In genomic region chr2:163397905-163398304, GRCm38 (mm10) we compare ENCODE assay signal across 7 mouse cellular contexts. TPM values are rescaled to one million over a fixed set of nuclear protein-coding genes. Genes with fewer than 3 reads are reported as not detected.
DNase-seq lines count a peak whose midpoint lies in the region; ATAC-seq lines count a peak whose summit lies in the region.

TSS of gene Jph2 (minus strand) at chr2:163397993.

- H3K9ac ChIP-seq in heart, embryonic 12.5 days, result peak within 1 kb of the TSS; percentile 97
- peak within 1 kb of the TSS; percentile 48 for H3K9ac ChIP-seq in limb, embryonic 13.5 days

- 3% methylated on average over 10 of the region's 10 CpGs for WGBS in heart, embryonic 12.5 days
- WGBS in limb, embryonic 13.5 days, result 4% methylated on average over 10 of the region's 10 CpGs

- H3K9me3 ChIP-seq in heart, embryonic 12.5 days (replicated peaks), result no peaks in the 10 kb centered on the region
- no peaks in the 10 kb centered on the region for H3K9me3 ChIP-seq in limb, embryonic 13.5 days

- peaks cover 4% of the 10 kb centered on the region; the same call in 1 of the 2 replicates for H3K36me3 ChIP-seq in heart, embryonic 12.5 days
- no peaks in the 10 kb centered on the region for H3K36me3 ChIP-seq in limb, embryonic 13.5 days

- DNase-seq in adrenal gland, adult 18-20 months (ENCODE audit: low spot score in 2 of 2), result peak; percentile 41 to 44
- peak; percentile 79 for DNase-seq in embryo, embryonic 10.5 days (ENCODE audit: low spot score)
- peak; percentile 73 for DNase-seq in retina, postnatal 1 day
- no peak for DNase-seq in right cerebral cortex, postnatal 4 days
- no peak for DNase-seq in cerebellum, adult 8-10 months

- H3K27me3 ChIP-seq in heart, embryonic 12.5 days (replicated peaks), result no peaks in the 10 kb centered on the region
- no peaks in the 10 kb centered on the region for H3K27me3 ChIP-seq in limb, embryonic 13.5 days

- H3K4me3 ChIP-seq in heart, embryonic 12.5 days, result peak within 1 kb of the TSS; percentile 79
- H3K4me3 ChIP-seq in limb, embryonic 13.5 days, result peak within 1 kb of the TSS; percentile 23

- peak within 1 kb of the TSS; percentile 71 for H3K4me2 ChIP-seq in heart, embryonic 12.5 days
- peak within 1 kb of the TSS; percentile 51 for H3K4me2 ChIP-seq in limb, embryonic 13.5 days (replicated peaks)

- peak; percentile 83 for ATAC-seq in heart, embryonic 12.5 days (ENCODE audit: insufficient number of reproducible peaks, low FRiP score)
- ATAC-seq in limb, embryonic 13.5 days (ENCODE audit: low FRiP score, low read depth), result peak; percentile 84

- H3K27ac ChIP-seq in heart, embryonic 12.5 days (ENCODE audit: poor library complexity, severe bottlenecking), result peak within 1 kb of the TSS; percentile 97
- H3K27ac ChIP-seq in limb, embryonic 13.5 days, result 0 out of 2 replicates have a peak within 1 kb of the TSS, but pooled peaks have one; percentile 1

- peaks cover 24% of the 10 kb centered on the region for H3K4me1 ChIP-seq in heart, embryonic 12.5 days (replicated peaks)
- peaks cover 18% of the 10 kb centered on the region for H3K4me1 ChIP-seq in limb, embryonic 13.5 days

RNA-seq across cellular contexts. Expression of gene Jph2, which starts in this region (rescaled TPM):
- 1 to 10 TPM; 4.4 to 6.5 TPM for total RNA-seq in adrenal gland, adult 18-20 months (2021)
- 62.5 and 62.7 TPM in 2 replicates for polyA plus RNA-seq in heart, embryonic 12.5 days (2016; fragmentation: Nextera tagmentation; extraction: Ambion mirVana)
- polyA plus RNA-seq in limb, embryonic 13.5 days (2015; fragmentation: Nextera tagmentation; extraction: Ambion mirVana), result 2.4 and 2.7 TPM in 2 replicates

Comparison
In these comparisons a context has a peak if more than half of its experiments do, and no peak if none do; other contexts are left out.
1. RNA of gene Jph2 (polyA plus RNA-seq): 62.5 to 62.7 TPM in heart, embryonic 12.5 days; 2.4 to 2.7 TPM in limb, embryonic 13.5 days; every median in the first group is over 10 times any median in the second.
2. DNase-seq: peak in adrenal gland, adult 18-20 months (2 of 2), embryo, embryonic 10.5 days (single experiment) and retina, postnatal 1 day (single experiment); none in right cerebral cortex, postnatal 4 days (single experiment) and cerebellum, adult 8-10 months (single experiment).